Mouse (Mus musculus) ES-E14 (cell line): ENCODE results near the gene Bspry.

Source experiments
- CHD2 ChIP-seq: IDR thresholded peaks from 2 replicates; pipeline ENCODE4 v1.6.1; 2014; ENCODE audit warnings: mild to moderate bottlenecking, low read depth, low read length, inconsistent platforms
- MAFK ChIP-seq: IDR thresholded peaks from 2 replicates; pipeline ENCODE4 v1.6.1; 2014; ENCODE audit warnings: mild to moderate bottlenecking, low read depth, low read length, inconsistent platforms; ENCODE audit not compliant: insufficient read depth
- ZC3H11A ChIP-seq: IDR thresholded peaks from 2 replicates; pipeline ENCODE4 v1.6.1; 2012; ENCODE audit warnings: low read depth, mild to moderate bottlenecking, inconsistent platforms, low read length, borderline replicate concordance
- ZNF384 ChIP-seq: IDR thresholded peaks from 2 replicates; pipeline ENCODE4 v1.6.1; 2012; ENCODE audit warnings: low read depth, low read length, inconsistent platforms

DNA sequence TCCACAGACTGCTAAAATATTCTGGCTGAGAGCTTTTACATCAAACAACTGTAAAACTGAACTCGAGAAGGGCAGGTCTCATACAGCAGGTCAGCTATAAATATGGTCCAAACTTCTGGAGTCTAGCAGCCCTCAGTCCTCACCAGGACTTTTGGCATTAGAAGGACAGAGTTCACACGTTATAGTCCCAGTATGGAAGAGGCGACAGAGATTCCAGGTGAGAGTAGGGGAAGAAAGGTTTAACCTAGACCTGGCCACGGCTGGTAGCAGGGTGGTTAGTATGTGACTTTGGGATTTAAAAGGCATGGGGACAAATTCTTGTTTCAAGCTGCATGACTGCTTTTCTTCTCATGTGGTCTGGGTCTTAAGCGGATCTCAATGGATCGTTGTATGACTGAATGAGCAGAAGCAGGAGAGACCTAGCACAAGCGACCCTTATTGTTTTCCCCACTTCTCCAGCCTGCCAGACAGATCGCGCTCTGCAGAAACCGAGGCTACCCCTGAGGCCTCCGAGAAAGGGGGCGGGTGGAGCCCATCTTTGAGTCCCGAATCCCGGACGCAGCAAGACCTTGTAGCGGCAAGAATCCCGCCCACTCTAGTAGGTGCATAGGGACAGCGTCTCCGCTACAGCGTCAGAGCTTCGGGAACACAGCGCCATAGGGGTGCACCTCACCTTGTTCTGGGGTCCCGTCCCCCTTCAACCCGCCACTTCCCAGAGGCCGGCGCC, 39.4 kb downstream of the Bspry start:
- TF ChIP-seq CHD2 = no peak
- no peak for TF ChIP-seq MAFK
- no peak for TF ChIP-seq ZNF384
- no peak for TF ChIP-seq ZC3H11A
